Mouse (Mus musculus) midbrain, embryonic 15.5 days (tissue): ENCODE results near the gene Trpv6. TPM values are rescaled to one million over a fixed set of nuclear protein-coding genes. Genes with fewer than 3 reads are reported as not detected.

Experiments
- ATAC-seq: fragments of 200-750 bp; cut with Nextera tagmentation; replicated peaks from 2 replicates; pipeline ENCODE4 v1.8.0; 2017; ENCODE audit warnings: moderate TSS enrichment
- H3K27ac ChIP-seq: fragments of 300-500 bp; sonication (generic); 2 replicates; pipeline ENCODE4 v1.5.1; 2015; ENCODE audit warnings: mild to moderate bottlenecking, inconsistent platforms
- H3K27me3 ChIP-seq: fragments of 300-500 bp; sonication (generic); replicated peaks from 2 replicates; pipeline ENCODE4 v1.6.1; 2015; ENCODE audit warnings: inconsistent platforms
- H3K36me3 ChIP-seq: fragments of 300-500 bp; sonication (generic); replicated peaks from 2 replicates; pipeline ENCODE4 v1.6.1; 2015; ENCODE audit warnings: inconsistent platforms
- H3K4me1 ChIP-seq: fragments of 300-500 bp; sonication (generic); 2 replicates; pipeline ENCODE4 v1.6.1; 2015; ENCODE audit warnings: inconsistent platforms
- H3K4me2 ChIP-seq: fragments of 300-500 bp; sonication (generic); 2 replicates; pipeline ENCODE4 v1.6.1; 2015; ENCODE audit warnings: inconsistent platforms, mild to moderate bottlenecking, moderate library complexity
- H3K4me3 ChIP-seq: fragments of 300-500 bp; sonication (generic); 2 replicates; pipeline ENCODE4 v1.5.1; 2015; ENCODE audit warnings: mild to moderate bottlenecking, inconsistent platforms
- H3K9ac ChIP-seq: fragments of 300-500 bp; sonication (generic); 2 replicates; pipeline ENCODE4 v1.6.1; 2015; ENCODE audit warnings: mild to moderate bottlenecking, inconsistent platforms
- H3K9me3 ChIP-seq: fragments of 300-500 bp; sonication (generic); 2 replicates; pipeline ENCODE4 v1.6.1; 2016; ENCODE audit warnings: inconsistent platforms
- WGBS: fragments of 180-500 bp; shearing (Covaris S2); methylation state at CpG from one replicate; pipeline ENCODE4 v1.1.7; 2015; ENCODE audit warnings: mixed read lengths; 5-methylcytosine and 5-hydroxymethylcytosine counted together
- polyA plus RNA-seq: library from polyadenylated mRNA; unstranded; fragments of >200 nt; fragmentation: Nextera tagmentation; extraction: Ambion mirVana; gene quantifications from 2 replicates; pipeline ENCODE4 v1.2.1, GENCODE M21; 2015

Gene Trpv6
- polyA plus RNA-seq, 1 experiment from 2014 or later = 1.3 TPM

DNA sequence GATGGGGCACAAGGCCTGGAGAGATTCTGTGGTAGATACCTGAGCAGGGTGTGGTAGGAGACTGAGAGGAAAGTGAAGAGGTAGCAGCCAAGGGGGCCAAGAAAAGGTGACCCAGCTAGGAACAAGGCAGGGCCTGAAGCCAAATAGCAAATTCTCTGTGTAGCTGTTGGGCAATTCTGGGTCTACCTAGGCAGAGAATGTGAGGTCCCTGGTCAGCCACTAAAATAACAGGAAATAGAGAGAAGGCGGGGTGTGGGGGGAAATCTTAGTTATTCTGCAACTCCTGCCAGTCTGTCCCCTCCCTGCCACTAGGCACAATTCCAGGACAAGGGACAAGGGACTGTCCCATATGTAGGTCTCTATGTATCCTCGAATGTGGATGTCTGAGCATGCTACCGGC is 7.0 kb upstream of the Trpv6 start:
- whole genome bisulfite sequencing = 92% methylated on average over 3 of the region's 3 CpGs
- H3K4me2 ChIP-seq = no peak overlapping the region

DNA sequence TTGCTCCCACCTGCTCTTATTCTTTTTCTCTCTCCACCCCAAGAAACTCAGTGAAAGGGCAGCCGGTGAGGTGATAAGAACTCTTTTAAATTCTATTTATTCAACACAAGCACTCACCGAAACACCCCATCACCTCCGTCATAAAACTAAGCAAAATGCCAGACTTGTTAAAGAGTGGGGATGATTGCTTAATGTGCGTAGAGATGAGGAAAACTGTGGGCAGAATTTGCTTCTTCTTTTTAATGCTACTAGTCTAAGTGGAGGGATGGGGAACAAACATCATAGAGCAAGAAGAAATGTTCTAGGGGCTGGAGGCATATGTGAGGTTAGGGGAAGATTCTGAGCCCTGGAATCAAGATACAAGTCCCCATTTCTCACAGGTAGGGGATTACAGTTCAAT is 6.6 kb upstream of the Trpv6 start:
- Histone ChIP-seq H3K9ac (no peak overlapping the region), H3K9me3 (no peaks in the 10 kb centered on the region), H3K36me3 (no peaks in the 10 kb centered on the region), H3K27ac (no peak overlapping the region), H3K4me2 (no peak overlapping the region), H3K4me1 (no peaks in the 10 kb centered on the region), H3K27me3 (no peaks in the 10 kb centered on the region), H3K4me3 (no peak overlapping the region)
- WGBS = 91% methylated on average over 4 of the region's 4 CpGs
- no peak for ATAC-seq

More for the DNA sequence above, 7.0 kb upstream of the Trpv6 start:
- H3K27ac ChIP-seq = no peak overlapping the region
- no peaks in the 10 kb centered on the region for H3K27me3 ChIP-seq
- no peaks in the 10 kb centered on the region for H3K4me1 ChIP-seq
- H3K4me3 ChIP-seq = no peak overlapping the region
- H3K36me3 ChIP-seq = no peaks in the 10 kb centered on the region
- no peak overlapping the region for H3K9ac ChIP-seq
- no peaks in the 10 kb centered on the region for H3K9me3 ChIP-seq
- no peak for ATAC-seq

DNA sequence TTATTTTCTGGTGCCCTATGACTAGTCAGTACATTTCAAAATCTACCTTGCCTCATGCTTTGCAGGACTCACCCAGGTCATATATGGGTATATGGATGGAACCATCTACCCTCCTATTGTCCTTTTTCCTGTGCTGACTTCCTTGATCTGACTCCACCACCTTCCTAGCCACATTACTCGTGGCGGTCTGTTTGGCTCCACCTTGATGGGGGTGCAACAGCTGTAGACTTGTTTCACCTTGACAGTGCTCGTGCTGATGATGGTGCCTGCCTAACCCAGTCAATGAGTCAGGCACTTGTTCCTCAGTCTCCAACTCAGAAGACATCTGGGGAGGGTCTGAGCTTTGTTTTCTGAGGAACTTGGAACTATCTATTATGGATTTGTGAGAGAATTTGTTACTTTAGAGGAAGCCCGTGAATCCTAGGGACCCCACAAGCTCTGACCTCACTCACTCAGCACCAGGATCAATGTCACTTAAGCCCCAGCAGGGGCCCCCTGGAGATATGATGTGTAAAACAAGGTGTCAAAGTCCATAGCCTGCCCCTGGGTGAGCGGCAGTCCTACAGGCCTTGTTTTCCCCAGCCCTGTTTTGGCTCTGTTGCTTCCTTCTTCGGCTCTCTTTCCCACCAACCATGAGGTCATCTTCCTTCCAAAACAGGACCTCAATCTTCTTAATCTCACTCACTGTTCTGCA is 5.1 kb upstream of the Trpv6 start:
- Histone ChIP-seq H3K36me3 (no peaks in the 10 kb centered on the region), H3K27me3 (no peaks in the 10 kb centered on the region), H3K9me3 (no peaks in the 10 kb centered on the region), H3K4me2 (no peak overlapping the region), H3K4me3 (no peak overlapping the region), H3K27ac (no peak overlapping the region), H3K9ac (no peak overlapping the region), H3K4me1 (no peaks in the 10 kb centered on the region)
- WGBS = 85% methylated on average over 6 of the region's 6 CpGs
- no peak for ATAC-seq

DNA sequence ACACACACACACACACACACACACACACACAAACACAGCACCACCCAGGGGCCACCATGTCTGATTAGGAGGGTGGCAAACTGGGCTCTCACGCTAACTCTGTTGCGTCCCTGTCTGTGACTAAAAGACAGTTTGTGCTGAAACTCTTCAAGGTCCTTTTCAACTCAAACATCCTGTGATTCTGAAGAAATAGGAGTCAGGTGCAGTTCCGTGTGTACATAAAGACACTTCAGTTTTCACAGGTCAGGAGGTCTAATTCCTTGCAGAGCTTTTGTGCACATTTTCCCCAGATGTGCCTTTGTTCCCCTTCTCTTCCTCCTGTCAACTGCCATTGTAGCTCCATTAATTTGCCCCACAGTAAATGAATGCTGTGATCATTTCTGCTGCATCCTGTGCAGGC is 4.2 kb upstream of the Trpv6 start:
- 61% methylated on average over 3 of the region's 3 CpGs for WGBS
- H3K9me3 ChIP-seq = no peaks in the 10 kb centered on the region
- no peak overlapping the region for H3K4me3 ChIP-seq
- no peak overlapping the region for H3K27ac ChIP-seq
- H3K9ac ChIP-seq = no peak overlapping the region
- H3K4me1 ChIP-seq = no peaks in the 10 kb centered on the region
- no peak overlapping the region for H3K4me2 ChIP-seq
- ATAC-seq = no peak; the same call in 1 of the 2 replicates
- H3K27me3 ChIP-seq = no peaks in the 10 kb centered on the region
- no peaks in the 10 kb centered on the region for H3K36me3 ChIP-seq

DNA sequence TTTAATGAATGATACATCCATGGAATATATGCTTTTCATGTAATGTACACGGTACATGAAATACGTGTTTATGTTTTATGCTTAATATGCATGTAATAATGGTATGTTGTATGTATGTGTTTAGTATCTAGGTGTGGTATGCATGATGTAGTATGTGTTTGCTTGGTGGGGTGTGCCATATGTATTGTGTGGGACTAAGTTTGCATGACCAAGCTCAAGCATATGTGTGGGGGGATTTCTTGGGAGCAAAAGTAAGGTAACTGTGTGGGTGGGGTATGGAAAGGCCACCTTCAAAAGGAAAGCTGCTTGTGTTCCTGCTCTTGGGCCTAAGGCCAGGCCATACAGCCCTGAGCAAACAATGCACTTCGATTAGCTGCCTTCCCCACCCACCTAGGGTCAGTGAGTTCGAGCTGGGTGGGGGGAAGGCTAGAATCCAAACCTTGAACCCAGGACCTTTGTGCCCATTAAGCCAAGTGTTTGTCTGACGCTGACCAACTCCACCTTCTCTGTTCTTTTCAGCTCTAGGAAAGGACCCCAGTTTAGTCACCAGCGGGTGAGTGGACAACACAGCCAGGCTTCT is 1.8 kb upstream of the Trpv6 start:
- H3K4me1 ChIP-seq = no peaks in the 10 kb centered on the region
- ATAC-seq = no peak
- no peaks in the 10 kb centered on the region for H3K9me3 ChIP-seq
- H3K4me3 ChIP-seq = no peak overlapping the region
- no peak overlapping the region for H3K4me2 ChIP-seq
- no peaks in the 10 kb centered on the region for H3K27me3 ChIP-seq
- no peaks in the 10 kb centered on the region for H3K36me3 ChIP-seq
- 81% methylated on average over 6 of the region's 6 CpGs for WGBS
- H3K27ac ChIP-seq = no peak overlapping the region
- no peak overlapping the region for H3K9ac ChIP-seq

DNA sequence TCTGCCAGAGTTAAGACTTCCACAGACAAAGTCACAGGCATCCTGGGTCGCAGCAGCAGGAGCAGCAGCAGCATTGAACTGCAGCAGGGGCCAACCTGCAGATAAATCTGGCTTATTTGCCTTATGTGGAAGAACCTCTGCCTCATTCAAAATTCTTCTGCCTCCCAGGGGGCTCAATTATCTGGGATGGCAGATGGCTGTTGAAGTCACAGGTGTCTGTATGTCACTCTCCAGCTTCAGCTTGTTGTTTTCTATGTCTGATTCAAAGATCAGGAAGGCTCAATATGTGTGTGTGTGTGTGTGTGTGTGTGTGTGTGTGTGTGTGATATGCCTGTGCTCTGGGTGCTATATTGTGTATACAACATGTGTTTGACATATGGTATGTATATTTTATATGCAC is 1.2 kb upstream of the Trpv6 start:
- Histone ChIP-seq H3K9ac (no peak overlapping the region), H3K4me1 (no peaks in the 10 kb centered on the region), H3K4me2 (no peak overlapping the region), H3K36me3 (no peaks in the 10 kb centered on the region), H3K27ac (no peak overlapping the region), H3K4me3 (no peak overlapping the region), H3K27me3 (no peaks in the 10 kb centered on the region), H3K9me3 (no peaks in the 10 kb centered on the region)
- peak; percentile 59 for ATAC-seq
- WGBS = 24% methylated on average over 1 of the region's 1 CpGs

DNA sequence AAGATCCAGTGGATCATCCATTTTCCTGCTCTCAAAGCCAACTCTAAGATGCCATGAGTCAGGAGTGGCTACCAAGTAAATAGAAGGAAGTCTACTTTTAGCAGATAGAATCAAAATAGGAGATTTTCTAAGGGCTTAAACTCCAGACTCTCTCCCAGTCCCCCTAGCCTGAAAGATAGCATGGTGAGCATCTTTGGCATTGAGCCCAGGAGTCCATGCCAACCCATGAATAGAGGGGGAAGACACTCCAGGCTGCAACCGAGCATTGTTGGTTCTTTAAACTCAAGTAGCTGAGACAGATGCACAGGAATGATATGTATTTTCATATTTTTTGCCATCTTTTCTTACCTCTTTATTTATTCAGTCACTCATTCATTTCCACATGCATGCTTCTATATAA is 994 bp downstream of the Trpv6 start:
- Histone ChIP-seq H3K9ac (no peak overlapping the region), H3K4me2 (no peak overlapping the region), H3K4me3 (no peak overlapping the region), H3K9me3 (no peaks in the 10 kb centered on the region), H3K27me3 (no peaks in the 10 kb centered on the region), H3K27ac (no peak overlapping the region), H3K36me3 (no peaks in the 10 kb centered on the region), H3K4me1 (no peaks in the 10 kb centered on the region)
- ATAC-seq = no peak
- WGBS = 37% methylated on average over 1 of the region's 1 CpGs

DNA sequence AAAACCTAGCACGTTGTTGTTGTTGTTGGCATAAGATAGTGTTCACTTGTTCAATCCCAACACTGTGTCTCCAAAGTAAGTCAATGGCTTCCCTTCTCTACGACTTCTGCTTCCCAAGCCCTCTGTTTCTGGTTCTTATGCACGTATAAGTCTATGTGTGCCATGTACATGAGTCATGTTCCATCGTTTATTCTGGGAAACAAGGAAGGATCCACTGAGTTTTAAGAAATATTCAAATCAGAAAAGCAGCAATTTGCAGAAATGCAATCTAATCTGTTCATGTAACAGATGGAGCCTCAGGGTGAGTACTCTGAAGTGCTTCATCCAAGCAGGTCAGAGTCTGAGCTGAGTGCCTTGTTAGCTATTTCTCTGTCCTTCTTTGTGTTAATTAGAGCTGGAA is 4.7 kb downstream of the Trpv6 start:
- Histone ChIP-seq H3K36me3 (no peaks in the 10 kb centered on the region), H3K27ac (no peak overlapping the region), H3K4me2 (no peak overlapping the region), H3K27me3 (no peaks in the 10 kb centered on the region), H3K9ac (no peak overlapping the region), H3K4me1 (no peaks in the 10 kb centered on the region), H3K4me3 (no peak overlapping the region), H3K9me3 (no peaks in the 10 kb centered on the region)
- ATAC-seq = no peak
- WGBS = 88% methylated on average over 4 of the region's 4 CpGs

DNA sequence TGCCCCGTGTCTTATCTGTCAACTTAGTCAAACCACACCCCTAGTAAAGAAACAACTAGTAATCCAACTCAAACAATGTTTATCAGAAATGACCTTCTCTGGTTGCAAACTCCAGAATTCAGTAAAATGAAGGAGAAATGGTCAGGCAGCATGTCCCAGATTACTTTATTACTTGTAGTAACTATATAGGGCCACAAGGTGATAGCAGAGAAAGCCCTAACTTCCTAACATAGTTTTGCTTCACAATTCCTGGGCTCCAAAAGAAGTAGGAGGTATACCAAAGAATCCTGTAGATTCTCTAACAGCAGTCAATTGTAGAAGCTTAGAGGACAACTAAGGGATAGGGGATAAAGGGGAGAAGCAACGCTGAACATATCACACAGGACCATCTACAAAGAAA is 5.4 kb downstream of the Trpv6 start:
- H3K4me3 ChIP-seq = no peak overlapping the region
- H3K4me2 ChIP-seq = no peak overlapping the region
- no peak for ATAC-seq
- H3K9ac ChIP-seq = no peak overlapping the region
- no peaks in the 10 kb centered on the region for H3K9me3 ChIP-seq
- H3K36me3 ChIP-seq = no peaks in the 10 kb centered on the region
- WGBS = 76% methylated on average over 2 of the region's 2 CpGs
- no peak overlapping the region for H3K27ac ChIP-seq
- no peaks in the 10 kb centered on the region for H3K4me1 ChIP-seq
- no peaks in the 10 kb centered on the region for H3K27me3 ChIP-seq

DNA sequence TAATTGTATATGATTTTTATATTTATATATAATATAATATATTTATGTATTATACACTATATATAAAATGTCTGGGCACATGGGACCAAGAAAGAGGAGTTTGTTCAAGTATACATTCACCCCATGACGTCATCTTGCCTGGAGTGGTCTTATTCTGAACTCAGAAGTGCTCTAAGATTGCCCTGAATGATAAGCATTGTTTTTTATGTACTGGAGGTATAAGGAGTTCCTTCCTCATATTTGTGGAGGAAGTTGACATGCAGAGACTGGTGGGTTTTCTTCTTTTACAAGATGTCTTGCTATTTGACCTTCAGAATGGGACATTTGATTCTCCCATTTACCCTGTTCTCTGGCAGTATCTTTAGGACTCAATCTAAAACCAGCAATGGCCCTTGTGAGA is 8.0 kb downstream of the Trpv6 start:
- no peak for ATAC-seq
- no peak overlapping the region for H3K4me3 ChIP-seq
- no peak overlapping the region for H3K9ac ChIP-seq
- no peaks in the 10 kb centered on the region for H3K36me3 ChIP-seq
- 75% methylated on average over 1 of the region's 1 CpGs for WGBS
- no peaks in the 10 kb centered on the region for H3K27me3 ChIP-seq
- H3K4me2 ChIP-seq = no peak overlapping the region
- no peaks in the 10 kb centered on the region for H3K4me1 ChIP-seq
- H3K27ac ChIP-seq = no peak overlapping the region
- H3K9me3 ChIP-seq = no peaks in the 10 kb centered on the region

DNA sequence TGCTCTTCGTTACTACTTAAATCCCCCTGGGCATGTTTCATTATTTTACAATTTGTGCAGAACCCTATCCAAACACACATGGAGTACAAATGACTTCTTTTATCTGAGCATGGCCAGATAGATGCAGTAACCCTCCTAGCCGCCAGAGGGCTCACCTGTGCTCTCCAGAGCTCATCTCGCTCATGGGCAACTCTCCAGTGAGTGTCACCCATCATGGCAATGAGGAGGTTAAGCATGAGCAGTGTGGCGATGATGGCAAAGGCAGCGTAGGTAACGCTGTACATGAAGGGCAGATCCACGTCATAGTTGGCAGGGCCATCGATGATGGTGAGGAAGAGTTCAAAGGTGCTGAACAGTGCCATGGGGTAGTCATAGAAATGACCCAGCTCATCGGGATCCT is 13.5 kb downstream of the Trpv6 start:
- no peaks in the 10 kb centered on the region for H3K4me1 ChIP-seq
- no peak overlapping the region for H3K27ac ChIP-seq
- no peaks in the 10 kb centered on the region for H3K27me3 ChIP-seq
- whole genome bisulfite sequencing = 67% methylated on average over 9 of the region's 9 CpGs
- no peak overlapping the region for H3K9ac ChIP-seq
- 0 out of 2 replicates have a peak, but pooled peaks cover 9% of the 10 kb centered on the region for H3K36me3 ChIP-seq
- peak; percentile 18; the same call in 1 of the 2 replicates for ATAC-seq
- no peaks in the 10 kb centered on the region for H3K9me3 ChIP-seq
- H3K4me2 ChIP-seq = no peak overlapping the region
- no peak overlapping the region for H3K4me3 ChIP-seq

DNA sequence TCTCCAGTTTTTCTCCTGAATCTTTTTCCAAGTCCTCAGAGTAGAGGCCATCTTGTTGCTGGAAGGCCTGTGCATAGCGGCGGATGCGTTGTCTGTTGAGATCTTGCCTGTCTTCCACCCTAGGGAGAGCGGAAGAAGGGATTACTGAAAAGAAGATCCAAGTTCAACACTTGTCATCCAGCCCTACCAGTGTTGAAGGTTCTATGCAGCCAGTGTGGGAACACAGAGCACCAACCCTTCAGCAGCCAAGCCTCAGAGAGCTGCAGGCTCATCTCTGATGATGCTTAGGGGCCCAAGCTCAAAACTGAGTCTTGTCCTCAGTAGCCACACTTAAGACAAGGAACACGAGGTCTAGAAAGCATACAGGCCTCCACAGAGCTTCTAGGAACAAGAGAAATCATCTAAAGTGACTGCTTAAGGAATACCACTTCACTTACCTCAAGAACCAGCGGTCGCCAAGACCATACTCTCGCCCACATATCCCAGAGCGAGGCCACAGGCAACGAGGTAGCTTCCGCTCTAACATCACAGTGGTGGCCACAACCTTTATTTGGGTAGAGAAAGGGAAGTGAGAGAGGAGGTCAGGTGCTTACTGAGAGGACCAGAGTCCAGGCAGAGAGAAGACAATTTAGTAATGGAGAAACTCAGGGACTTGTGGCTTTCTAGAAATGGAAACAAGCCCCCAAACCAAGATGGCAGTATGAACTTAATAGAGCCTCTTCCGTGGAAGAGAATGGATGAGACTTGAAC is 14.8 kb downstream of the Trpv6 start:
- H3K4me3 ChIP-seq = no peak overlapping the region
- no peak overlapping the region for H3K9ac ChIP-seq
- no peak overlapping the region for H3K27ac ChIP-seq
- H3K4me2 ChIP-seq = no peak overlapping the region
- no peaks in the 10 kb centered on the region for H3K9me3 ChIP-seq
- H3K4me1 ChIP-seq = no peaks in the 10 kb centered on the region
- no peaks in the 10 kb centered on the region for H3K27me3 ChIP-seq
- 90% methylated on average over 12 of the region's 12 CpGs for WGBS
- ATAC-seq = no peak
- H3K36me3 ChIP-seq = 0 out of 2 replicates have a peak, but pooled peaks cover 9% of the 10 kb centered on the region
